Mouse (Mus musculus) intestine, embryonic 16.5 days (tissue): Measurements from ENCODE around the gene Serpinf2. TPM values are rescaled to one million over a fixed set of nuclear protein-coding genes. Genes with fewer than 3 reads are reported as not detected.

ENCODE experiments used
- ATAC-seq: fragments of 200-750 bp; cut with Nextera tagmentation; 2 replicates; pipeline ENCODE4 v1.8.0; 2017; ENCODE audit warnings: moderate TSS enrichment, moderate library complexity
- H3K27ac ChIP-seq: fragments of 300-500 bp; sonication (generic); 2 replicates; pipeline ENCODE4 v1.5.1; 2014; ENCODE audit warnings: mild to moderate bottlenecking, low read length
- H3K27me3 ChIP-seq: fragments of 300-500 bp; sonication (generic); replicated peaks from 2 replicates; pipeline ENCODE4 v1.6.1; 2014; ENCODE audit warnings: low read length, control low read depth, mixed read lengths; ENCODE audit not compliant: control insufficient read depth, insufficient read depth
- H3K36me3 ChIP-seq: fragments of 300-500 bp; sonication (generic); 2 replicates; pipeline ENCODE4 v1.6.1; 2014; ENCODE audit warnings: low read length, control low read depth; ENCODE audit not compliant: control insufficient read depth, insufficient read depth
- H3K4me1 ChIP-seq: fragments of 300-500 bp; sonication (generic); 2 replicates; pipeline ENCODE4 v1.6.1; 2014; ENCODE audit warnings: low read length, control low read depth, mixed read lengths; ENCODE audit not compliant: control insufficient read depth, insufficient read depth
- H3K4me2 ChIP-seq: fragments of 300-500 bp; sonication (generic); 2 replicates; pipeline ENCODE4 v1.6.1; 2014; ENCODE audit warnings: low read depth, low read length, control low read depth
- H3K4me3 ChIP-seq: fragments of 300-500 bp; sonication (generic); 2 replicates; pipeline ENCODE4 v1.5.1; 2014; ENCODE audit warnings: mild to moderate bottlenecking, low read length
- H3K9ac ChIP-seq: fragments of 300-500 bp; sonication (generic); 2 replicates; pipeline ENCODE4 v1.6.1; 2014; ENCODE audit warnings: low read depth, low read length
- H3K9me3 ChIP-seq: fragments of 300-500 bp; sonication (generic); 2 replicates; pipeline ENCODE4 v1.6.1; 2016; ENCODE audit warnings: low read length, control low read depth; ENCODE audit not compliant: control insufficient read depth
- WGBS: fragments of 180-500 bp; shearing (Covaris S2); extraction: QIAGEN DNeasy Blood & Tissue Kit; methylation state at CpG from one replicate; pipeline ENCODE4 v1.1.7; 2014; 5-methylcytosine and 5-hydroxymethylcytosine counted together
- polyA plus RNA-seq: library from polyadenylated mRNA; unstranded; fragments of >200 nt; fragmentation: Nextera tagmentation; extraction: Ambion mirVana; gene quantifications from 2 replicates; pipeline ENCODE4 v1.2.1, GENCODE M21; 2015

Gene Serpinf2
- 23.2 and 32.8 TPM in 2 replicates for polyA plus RNA-seq

GRCm38 (mm10) chr11:75439363-75439762 lies at the start of gene Serpinf2:
Gene Serpinf2, minus strand, starts transcription at chr11:75439591.
- Histone ChIP-seq H3K4me1 (peaks cover 9% of the 10 kb centered on the region), H3K9me3 (no peaks in the 10 kb centered on the region), H3K27me3 (no peaks in the 10 kb centered on the region), H3K27ac (no peak within 1 kb of the TSS), H3K4me3 (no peak within 1 kb of the TSS), H3K4me2 (peak within 1 kb of the TSS; percentile 29; the same call in 1 of the 2 replicates), H3K9ac (peak within 1 kb of the TSS; percentile 34), H3K36me3 (no peaks in the 10 kb centered on the region; the same call in 1 of the 2 replicates)
- ATAC-seq = peak; percentile 78
- WGBS = 59% methylated on average over 6 of the region's 6 CpGs

GRCm38 (mm10) chr11:75487496-75487895 lies 48.1 kb upstream of the Serpinf2 start:
- no peak overlapping the region for H3K27ac ChIP-seq

GRCm38 (mm10) chr11:75486601-75487285 lies 47.4 kb upstream of the Serpinf2 start, which contains the start of gene Prpf8:
Gene Prpf8, plus strand, starts transcription at chr11:75486816.
- WGBS = under 1% methylated on average over 52 of the region's 52 CpGs

More at GRCm38 (mm10) chr11:75487496-75487895, 48.1 kb upstream of the Serpinf2 start:
- Histone ChIP-seq H3K4me1 (peaks cover 6% of the 10 kb centered on the region), H3K4me3 (peak overlapping the region; percentile 75), H3K36me3 (peaks cover 24% of the 10 kb centered on the region), H3K9me3 (no peaks in the 10 kb centered on the region), H3K27me3 (no peaks in the 10 kb centered on the region), H3K9ac (peak overlapping the region; percentile 96), H3K4me2 (peak overlapping the region; percentile 91)
- no peak for ATAC-seq
- WGBS = 35% methylated on average over 6 of the region's 6 CpGs

GRCm38 (mm10) chr11:75486192-75486591 lies 46.8 kb upstream of the Serpinf2 start:
- no peaks in the 10 kb centered on the region for H3K9me3 ChIP-seq
- H3K4me3 ChIP-seq = no peak overlapping the region
- H3K27me3 ChIP-seq = no peaks in the 10 kb centered on the region
- WGBS = 26% methylated on average over 3 of the region's 3 CpGs
- H3K27ac ChIP-seq = no peak overlapping the region
- peaks cover 6% of the 10 kb centered on the region for H3K4me1 ChIP-seq
- no peak overlapping the region for H3K4me2 ChIP-seq
- ATAC-seq = peak; percentile 47
- no peak overlapping the region for H3K9ac ChIP-seq
- peaks cover 12% of the 10 kb centered on the region for H3K36me3 ChIP-seq

More at GRCm38 (mm10) chr11:75486601-75487285, 47.4 kb upstream of the Serpinf2 start, which contains the start of gene Prpf8:
- Histone ChIP-seq H3K4me1 (peaks cover 6% of the 10 kb centered on the region), H3K27me3 (no peaks in the 10 kb centered on the region), H3K27ac (peak within 1 kb of the TSS; percentile 62; the same call in 1 of the 2 replicates), H3K9ac (peak within 1 kb of the TSS; percentile 96), H3K4me2 (peak within 1 kb of the TSS; percentile 91), H3K9me3 (no peaks in the 10 kb centered on the region), H3K36me3 (peaks cover 16% of the 10 kb centered on the region), H3K4me3 (peak within 1 kb of the TSS; percentile 75)
- ATAC-seq = peak; percentile 100

GRCm38 (mm10) chr11:75473376-75473775 lies 34.0 kb upstream of the Serpinf2 start:
- WGBS = 65% methylated on average over 7 of the region's 7 CpGs
- Histone ChIP-seq H3K4me1 (peaks cover 3% of the 10 kb centered on the region; the same call in 1 of the 2 replicates), H3K27ac (no peak overlapping the region), H3K4me3 (no peak overlapping the region), H3K9me3 (no peaks in the 10 kb centered on the region), H3K36me3 (no peaks in the 10 kb centered on the region), H3K27me3 (no peaks in the 10 kb centered on the region), H3K4me2 (no peak overlapping the region), H3K9ac (no peak overlapping the region)
- ATAC-seq = no peak

GRCm38 (mm10) chr11:75472469-75473081 lies 33.2 kb upstream of the Serpinf2 start:
- 77% methylated on average over 11 of the region's 11 CpGs for WGBS

GRCm38 (mm10) chr11:75470675-75471074 lies 31.3 kb upstream of the Serpinf2 start:
- H3K9ac ChIP-seq = no peak overlapping the region
- peak; percentile 41; the same call in 1 of the 2 replicates for ATAC-seq
- WGBS = 66% methylated on average over 3 of the region's 3 CpGs
- no peaks in the 10 kb centered on the region for H3K27me3 ChIP-seq
- no peak overlapping the region for H3K4me3 ChIP-seq
- H3K9me3 ChIP-seq = no peaks in the 10 kb centered on the region
- peaks cover 12% of the 10 kb centered on the region for H3K4me1 ChIP-seq
- H3K36me3 ChIP-seq = no peaks in the 10 kb centered on the region
- H3K27ac ChIP-seq = 0 out of 2 replicates have a peak overlapping the region, but pooled peaks have one; percentile 14
- no peak overlapping the region for H3K4me2 ChIP-seq

More at GRCm38 (mm10) chr11:75472469-75473081, 33.2 kb upstream of the Serpinf2 start:
- no peak overlapping the region for H3K27ac ChIP-seq
- no peak overlapping the region for H3K9ac ChIP-seq
- peaks cover 9% of the 10 kb centered on the region for H3K4me1 ChIP-seq
- no peaks in the 10 kb centered on the region for H3K36me3 ChIP-seq
- H3K27me3 ChIP-seq = no peaks in the 10 kb centered on the region
- H3K4me3 ChIP-seq = no peak overlapping the region
- no peak overlapping the region for H3K4me2 ChIP-seq
- H3K9me3 ChIP-seq = no peaks in the 10 kb centered on the region
- no peak for ATAC-seq

GRCm38 (mm10) chr11:75469261-75469660 lies 29.9 kb upstream of the Serpinf2 start:
- no peak; the same call in 1 of the 2 replicates for ATAC-seq
- 90% methylated on average over 4 of the region's 4 CpGs for WGBS
- Histone ChIP-seq H3K9ac (no peak overlapping the region), H3K27ac (no peak overlapping the region), H3K27me3 (no peaks in the 10 kb centered on the region), H3K4me1 (peaks cover 12% of the 10 kb centered on the region), H3K4me3 (no peak overlapping the region), H3K36me3 (peaks cover 3% of the 10 kb centered on the region; the same call in 1 of the 2 replicates), H3K4me2 (no peak overlapping the region), H3K9me3 (no peaks in the 10 kb centered on the region)

GRCm38 (mm10) chr11:75468410-75468809 lies 29.0 kb upstream of the Serpinf2 start:
- 62% methylated on average over 7 of the region's 7 CpGs for WGBS
- H3K4me3 ChIP-seq = peak overlapping the region; percentile 56
- H3K27ac ChIP-seq = no peak overlapping the region
- H3K36me3 ChIP-seq = peaks cover 3% of the 10 kb centered on the region; the same call in 1 of the 2 replicates
- no peak for ATAC-seq
- H3K9ac ChIP-seq = peak overlapping the region; percentile 75
- no peaks in the 10 kb centered on the region for H3K9me3 ChIP-seq
- H3K27me3 ChIP-seq = no peaks in the 10 kb centered on the region
- H3K4me1 ChIP-seq = peaks cover 16% of the 10 kb centered on the region
- H3K4me2 ChIP-seq = peak overlapping the region; percentile 89
